Mouse (Mus musculus) thymus, adult 2 months (tissue): ENCODE data around the gene Cpm. TPM values are rescaled to one million over a fixed set of nuclear protein-coding genes. Genes with fewer than 3 reads are reported as not detected.
A peak's percentile ranks its signal among the peaks of the same experiment; 100 is the strongest.

Source experiments
- DNase-seq: peaks from one replicate; pipeline ENCODE4 v3.0.0; 2021
- H3K27ac ChIP-seq: fragments of 200-500 bp; 2 replicates; pipeline ENCODE4 v1.5.1; 2012; ENCODE audit warnings: low read length, control low read depth; ENCODE audit not compliant: control insufficient read depth, insufficient read depth
- H3K27me3 ChIP-seq: fragments of 200-500 bp; 2 replicates; pipeline ENCODE4 v1.6.1; 2012; ENCODE audit warnings: mild to moderate bottlenecking, low read length, moderate library complexity, mixed read lengths; ENCODE audit not compliant: control insufficient read depth, insufficient read depth
- H3K36me3 ChIP-seq: fragments of 200-500 bp; 2 replicates; pipeline ENCODE4 v1.6.1; 2012; ENCODE audit warnings: mild to moderate bottlenecking, low read length, moderate library complexity; ENCODE audit not compliant: control insufficient read depth, insufficient read depth
- H3K4me1 ChIP-seq: fragments of 200-500 bp; replicated peaks from 2 replicates; pipeline ENCODE4 v1.6.1; 2012; ENCODE audit warnings: low read length; ENCODE audit not compliant: control insufficient read depth, insufficient read depth
- H3K4me3 ChIP-seq: fragments of 200-500 bp; 2 replicates; pipeline ENCODE4 v1.5.1; 2012; ENCODE audit warnings: mild to moderate bottlenecking, low read length, control low read depth, moderate library complexity; ENCODE audit not compliant: control insufficient read depth, insufficient read depth
- CTCF ChIP-seq: fragments of 200-500 bp; IDR thresholded peaks from 2 replicates; pipeline ENCODE4 v1.5.1; 2012; ENCODE audit warnings: mild to moderate bottlenecking, control low read depth, low read length, moderate library complexity, borderline replicate concordance; ENCODE audit not compliant: control insufficient read depth, poor library complexity, insufficient read depth; ENCODE audit errors: extremely low read depth
- POLR2A ChIP-seq: fragments of 200-500 bp; IDR thresholded peaks from 2 replicates; pipeline ENCODE4 v1.6.1; 2012; ENCODE audit warnings: mild to moderate bottlenecking, low read length, control low read depth, moderate library complexity; ENCODE audit not compliant: control insufficient read depth, poor library complexity, insufficient read depth; ENCODE audit errors: extremely low read depth
- WGBS: fragments of 180-500 bp; shearing (Covaris S2); methylation state at CpG from one replicate; pipeline ENCODE4 v1.1.7; 2018; 5-methylcytosine and 5-hydroxymethylcytosine counted together
- polyA plus RNA-seq: library from polyadenylated mRNA; depleted of rRNA; stranded (reverse); fragments of >200 nt; gene quantifications from 2 replicates; pipeline ENCODE4 v1.2.3, GENCODE M21; 2012

Cpm gene
- polyA plus RNA-seq, 1 experiment: 3.2 TPM

DNA sequence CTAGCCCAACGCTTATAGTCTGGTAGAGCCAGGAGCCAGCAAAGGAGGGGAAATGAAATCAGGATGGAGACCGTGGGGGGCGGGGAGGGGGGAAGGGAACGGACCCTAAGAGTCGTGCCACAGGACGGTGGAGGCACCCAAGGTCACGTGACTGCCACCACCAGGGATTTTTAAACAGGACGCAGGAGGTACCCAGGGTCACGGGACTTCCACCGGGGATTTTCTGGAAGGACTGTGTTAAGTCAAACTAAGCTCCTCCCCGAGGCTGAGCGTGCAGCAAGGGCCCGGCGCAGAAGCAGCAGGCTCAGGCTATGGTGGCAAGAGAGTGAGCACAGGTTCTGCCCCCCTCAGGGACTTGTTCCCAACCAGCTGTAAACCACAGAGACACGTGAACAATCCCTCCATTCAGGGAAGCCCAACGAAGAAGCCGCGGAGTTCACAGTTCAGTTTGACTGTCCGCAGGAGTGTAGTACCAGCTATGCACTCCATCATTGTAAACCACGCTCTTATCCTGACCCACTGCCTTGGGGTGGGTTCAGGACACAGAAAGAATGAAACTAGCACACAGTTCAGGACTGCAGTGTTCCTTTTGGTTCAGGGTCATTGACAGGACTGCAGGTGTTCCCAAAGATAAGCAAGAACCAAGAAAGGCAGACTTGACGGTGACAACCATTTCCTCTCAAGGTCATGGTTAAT, 10.7 kb downstream of the Cpm start:
- peak; percentile 50 for DNase-seq

DNA sequence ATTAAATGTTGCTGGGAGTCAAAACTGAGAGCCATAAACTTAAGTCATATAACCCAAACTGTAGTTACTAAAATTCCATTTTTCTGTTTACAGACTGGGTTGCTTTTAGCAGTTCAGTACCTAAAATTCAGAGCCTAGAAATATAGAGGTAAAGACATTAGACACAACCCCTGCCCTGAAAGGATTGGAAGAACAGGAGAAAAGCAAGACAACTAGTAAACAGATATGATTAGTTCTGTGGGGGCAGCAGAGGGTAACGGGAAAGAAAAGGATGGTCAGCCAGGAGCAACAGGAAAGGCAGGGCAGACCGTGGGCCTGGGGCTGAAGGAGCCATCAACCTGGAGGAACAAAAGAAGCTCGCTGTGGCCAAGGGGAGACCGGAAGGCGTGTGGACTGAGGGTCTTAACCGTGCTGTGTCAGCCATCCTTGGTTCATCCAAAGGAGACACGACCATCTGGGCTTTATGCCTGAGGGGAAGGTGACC, 11.3 kb downstream of the Cpm start:
- no peaks in the 10 kb centered on the region for H3K27me3 ChIP-seq

More for the DNA sequence above, 10.7 kb downstream of the Cpm start:
- TF ChIP-seq POLR2A: no peak
- TF ChIP-seq CTCF: no peak
- Histone ChIP-seq H3K36me3 (no peaks in the 10 kb centered on the region), H3K27me3 (no peaks in the 10 kb centered on the region), H3K27ac (no peak overlapping the region), H3K4me3 (peak overlapping the region; percentile 12), H3K4me1 (peaks cover 14% of the 10 kb centered on the region)
- WGBS: 16% methylated on average over 21 of the region's 21 CpGs

DNA sequence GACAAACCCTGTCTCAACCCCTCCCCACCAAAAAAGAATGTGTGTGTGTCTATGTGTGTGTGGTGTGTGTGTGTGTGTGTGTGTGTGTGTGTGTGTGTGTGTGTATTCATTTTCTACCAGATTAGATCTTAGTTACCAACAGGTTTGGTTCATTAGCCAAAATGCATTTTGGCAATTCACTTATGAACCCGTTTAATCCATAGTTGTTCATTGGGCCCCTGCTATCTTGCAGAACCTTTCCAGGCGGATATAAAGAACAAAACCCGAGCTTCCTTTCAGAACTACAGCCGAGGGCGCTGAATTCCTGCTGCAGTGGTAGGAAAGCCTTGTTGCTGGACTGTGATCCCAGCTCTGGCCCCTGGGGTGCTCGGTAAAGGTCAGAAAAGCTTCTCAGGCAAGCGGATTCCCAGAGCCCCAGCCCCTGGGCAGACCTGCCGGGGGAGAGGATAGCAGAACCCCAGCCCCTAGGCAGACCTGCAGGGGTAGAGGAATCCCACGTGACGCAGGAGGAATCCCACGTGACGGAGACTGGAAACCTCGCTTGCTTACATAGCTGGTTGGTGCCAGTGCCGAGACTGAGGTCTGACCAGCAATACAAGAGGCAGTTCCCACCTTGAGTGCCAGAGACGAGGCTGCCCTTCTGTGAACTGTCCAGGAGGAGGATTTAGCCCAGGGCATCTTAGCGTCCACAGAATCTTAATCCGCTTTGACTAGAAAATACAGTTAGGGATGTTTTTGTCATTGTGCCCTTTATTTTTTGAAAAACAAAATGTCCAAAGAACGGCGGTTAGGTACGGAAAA, 12.3 kb downstream of the Cpm start:
- WGBS: 95% methylated on average over 20 of the region's 20 CpGs
- H3K27ac ChIP-seq: no peak overlapping the region
- no peak overlapping the region for H3K4me3 ChIP-seq
- no peak for DNase-seq
- no peaks in the 10 kb centered on the region for H3K27me3 ChIP-seq
- peaks cover 14% of the 10 kb centered on the region for H3K4me1 ChIP-seq
- H3K36me3 ChIP-seq: no peaks in the 10 kb centered on the region
- TF ChIP-seq POLR2A (no peak), CTCF (no peak)

More for the DNA sequence above, 11.3 kb downstream of the Cpm start:
- WGBS: 94% methylated on average over 7 of the region's 7 CpGs
- TF ChIP-seq CTCF (no peak), POLR2A (no peak)
- peaks cover 14% of the 10 kb centered on the region for H3K4me1 ChIP-seq
- H3K27ac ChIP-seq: no peak overlapping the region
- no peak for DNase-seq
- no peaks in the 10 kb centered on the region for H3K36me3 ChIP-seq
- H3K4me3 ChIP-seq: no peak overlapping the region

DNA sequence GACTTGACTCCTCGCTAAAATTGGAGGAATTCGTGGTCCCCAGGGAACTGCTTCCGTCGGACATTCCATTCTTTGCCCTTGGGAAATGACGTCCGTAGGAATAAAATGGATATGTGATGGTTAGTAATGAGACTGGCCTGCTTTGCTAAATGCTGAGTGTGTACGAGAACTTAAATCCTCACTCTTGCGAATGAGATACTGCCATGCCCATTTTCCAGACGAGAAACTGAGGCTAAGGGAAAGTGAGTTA, 12.8 kb downstream of the Cpm start:
- no peak for DNase-seq
- 96% methylated on average over 9 of the region's 9 CpGs for WGBS
- Histone ChIP-seq H3K4me1 (peaks cover 14% of the 10 kb centered on the region), H3K4me3 (no peak overlapping the region), H3K27me3 (no peaks in the 10 kb centered on the region), H3K36me3 (no peaks in the 10 kb centered on the region), H3K27ac (no peak overlapping the region)
- TF ChIP-seq POLR2A: no peak
- TF ChIP-seq CTCF: no peak

DNA sequence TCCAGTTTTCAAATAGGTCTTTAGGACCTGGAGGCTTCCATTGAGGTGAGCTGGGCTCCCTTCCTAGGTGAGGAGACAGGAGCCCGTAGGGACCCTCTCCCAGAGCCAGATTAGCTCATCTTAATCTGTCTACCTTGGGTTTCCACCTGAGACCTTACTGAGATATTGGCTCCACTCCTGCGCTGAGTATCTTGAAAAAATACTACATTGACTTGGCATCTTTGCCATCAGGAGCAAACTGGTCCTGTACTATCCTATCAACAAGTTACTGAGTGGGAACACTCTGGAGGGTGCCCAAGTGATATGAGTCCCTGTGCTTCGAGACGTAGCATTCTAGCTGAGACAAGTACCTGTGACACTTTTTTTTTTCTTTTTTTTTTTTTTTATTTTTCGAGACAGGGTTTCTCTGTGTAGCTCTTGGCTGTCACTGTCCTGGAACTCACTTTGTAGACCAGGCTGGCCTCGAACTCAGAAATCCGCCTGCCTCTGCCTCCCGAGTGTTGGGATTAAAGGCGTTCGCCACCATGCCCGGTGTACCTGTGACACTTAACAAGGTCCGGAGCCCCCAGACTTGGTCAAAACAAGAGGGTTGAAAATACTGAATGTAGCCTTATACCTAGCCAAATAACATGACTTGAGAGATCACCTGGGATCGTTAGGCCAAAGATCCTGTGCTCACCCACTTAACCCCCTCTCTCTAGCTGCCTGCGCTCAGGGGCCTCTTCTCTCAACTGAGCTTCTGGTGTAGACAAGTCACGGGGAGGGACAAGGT, 13.4 kb downstream of the Cpm start:
- no peaks in the 10 kb centered on the region for H3K36me3 ChIP-seq
- no peaks in the 10 kb centered on the region for H3K27me3 ChIP-seq
- H3K27ac ChIP-seq: no peak overlapping the region
- peaks cover 14% of the 10 kb centered on the region for H3K4me1 ChIP-seq
- TF ChIP-seq POLR2A (no peak), CTCF (no peak)
- 96% methylated on average over 15 of the region's 15 CpGs for WGBS
- no peak for DNase-seq
- H3K4me3 ChIP-seq: no peak overlapping the region

DNA sequence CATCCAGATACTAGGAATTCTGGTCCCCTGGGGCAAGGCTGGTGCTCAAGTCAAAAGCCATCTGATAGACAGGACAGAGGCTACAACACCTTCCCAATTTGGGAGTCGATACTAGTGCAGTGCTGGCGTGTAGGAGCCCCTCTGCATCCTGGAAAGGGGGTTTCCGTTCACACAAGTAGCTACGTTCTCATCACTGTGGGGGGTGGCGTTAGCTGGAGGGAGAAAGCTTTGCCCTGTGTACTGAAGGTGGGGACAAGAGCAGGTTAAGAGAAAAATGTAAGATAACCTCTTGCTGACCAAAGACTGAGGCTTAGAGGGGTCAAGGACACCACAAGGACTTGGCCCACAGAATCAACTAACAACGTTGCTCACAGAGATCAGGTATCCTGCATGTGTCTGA, 14.0 kb downstream of the Cpm start:
- 96% methylated on average over 6 of the region's 6 CpGs for WGBS
- peaks cover 14% of the 10 kb centered on the region for H3K4me1 ChIP-seq
- no peak for DNase-seq
- TF ChIP-seq CTCF: no peak
- TF ChIP-seq POLR2A: no peak
- no peaks in the 10 kb centered on the region for H3K36me3 ChIP-seq
- no peaks in the 10 kb centered on the region for H3K27me3 ChIP-seq
- H3K4me3 ChIP-seq: no peak overlapping the region
- no peak overlapping the region for H3K27ac ChIP-seq
